In genomic region chr2:31950058-31950871, GRCm38 (mm10) we compare ENCODE assay signal across 8 mouse cellular contexts. TPM values are rescaled to one million over a fixed set of nuclear protein-coding genes. Genes with fewer than 3 reads are reported as not detected.
DNase-seq lines count a peak whose midpoint lies in the region; ATAC-seq and TF ChIP-seq lines count a peak whose summit lies in the region.

TSS of gene Aif1l (plus strand) at chr2:31950139.

- TF ChIP-seq CTCF in E14TG2a.4 (conservative IDR thresholded peaks at IDR 0.05; ENCODE audit: low read length), result no peak

- under 1% methylated on average over 65 of the region's 66 CpGs for WGBS in forebrain, embryonic 12.5 days
- whole genome bisulfite sequencing in limb, embryonic 10.5 days, result under 1% methylated on average over 66 of the region's 66 CpGs

- H3K9ac ChIP-seq in forebrain, embryonic 12.5 days, result peak within 1 kb of the TSS; percentile 83

- no peaks in the 10 kb centered on the region for H3K9me3 ChIP-seq in E14TG2a.4 (ENCODE audit: low read length)
- no peaks in the 10 kb centered on the region for H3K9me3 ChIP-seq in forebrain, embryonic 12.5 days
- no peaks in the 10 kb centered on the region for H3K9me3 ChIP-seq in limb, embryonic 10.5 days (replicated peaks)

- peak within 1 kb of the TSS; percentile 84 for H3K4me3 ChIP-seq in E14TG2a.4 (replicated peaks; ENCODE audit: low read length)
- peak within 1 kb of the TSS; percentile 77 for H3K4me3 ChIP-seq in forebrain, embryonic 12.5 days (replicated peaks)
- peak within 1 kb of the TSS; percentile 74 for H3K4me3 ChIP-seq in limb, embryonic 10.5 days

- ATAC-seq in forebrain, embryonic 12.5 days (ENCODE audit: low FRiP score), result peak; percentile 77

- peak within 1 kb of the TSS; percentile 91 for H3K4me2 ChIP-seq in forebrain, embryonic 12.5 days

- no peak within 1 kb of the TSS for H3K27ac ChIP-seq in forebrain, embryonic 12.5 days
- peak within 1 kb of the TSS; percentile 88 for H3K27ac ChIP-seq in limb, embryonic 10.5 days

- H3K4me1 ChIP-seq in E14TG2a.4 (replicated peaks; ENCODE audit: low read depth, low read length), result peaks cover 31% of the 10 kb centered on the region
- peaks cover 26% of the 10 kb centered on the region for H3K4me1 ChIP-seq in forebrain, embryonic 12.5 days
- peaks cover 42% of the 10 kb centered on the region for H3K4me1 ChIP-seq in limb, embryonic 10.5 days

- peaks cover 75% of the 10 kb centered on the region for H3K27me3 ChIP-seq in E14TG2a.4 (ENCODE audit: insufficient read depth, low read length)
- H3K27me3 ChIP-seq in forebrain, embryonic 12.5 days, result peaks cover 6% of the 10 kb centered on the region
- peaks cover 10% of the 10 kb centered on the region; the same call in 1 of the 2 replicates for H3K27me3 ChIP-seq in limb, embryonic 10.5 days (ENCODE audit: low read depth, poor library complexity, severe bottlenecking)

- no peaks in the 10 kb centered on the region for H3K36me3 ChIP-seq in E14TG2a.4 (ENCODE audit: insufficient read depth, low read length)
- H3K36me3 ChIP-seq in forebrain, embryonic 12.5 days (replicated peaks), result peaks cover 11% of the 10 kb centered on the region
- H3K36me3 ChIP-seq in limb, embryonic 10.5 days, result peaks cover 39% of the 10 kb centered on the region

- DNase-seq in adrenal gland, adult 18-20 months (ENCODE audit: low spot score in 2 of 2), result peak; percentile 43 to 59
- peak; percentile 83 for DNase-seq in heart, postnatal 4 days
- peak; percentile 91 for DNase-seq in limb, embryonic 10.5 days (ENCODE audit: low spot score)
- DNase-seq in mesoderm, embryonic 11.5 days (ENCODE audit: low read depth, low spot score), result peak; percentile 79
- peak; percentile 24 for DNase-seq in right cerebral cortex, postnatal 25 days
- no peak for DNase-seq in cerebellum, adult 9-10 months

RNA-seq across cellular contexts. Expression of gene Aif1l, which starts in this region (rescaled TPM):
- 10 to 100 TPM; 35.4 to 60.9 TPM for total RNA-seq in adrenal gland, adult 18-20 months (2021)
- polyA plus RNA-seq in forebrain, embryonic 12.5 days (2016; fragmentation: Nextera tagmentation; extraction: Ambion mirVana), result 73.5 and 86.5 TPM in 2 replicates
- 10 to 100 TPM; 21.1 to 24.0 TPM for total RNA-seq in heart, postnatal 4 days (2021)
- polyA plus RNA-seq in limb, embryonic 10.5 days (2016; fragmentation: Nextera tagmentation; extraction: Ambion mirVana), result 107 and 120 TPM in 2 replicates
